Mouse (Mus musculus) frontal cortex, postnatal 25 days (tissue): ENCODE measurements at regions not wholly inside any gene's neighbourhood (a gene's known extent, or its start where the extent isn't known, plus 50 kb on each side); places are given as distances from the start of the nearest gene placed in this dataset.

Source experiments
- DNase-seq, 2 experiments: peaks; one replicate each; pipeline ENCODE4 v3.0.0; 2022; ENCODE audit warnings: low spot score in 2 of 2

DNA sequence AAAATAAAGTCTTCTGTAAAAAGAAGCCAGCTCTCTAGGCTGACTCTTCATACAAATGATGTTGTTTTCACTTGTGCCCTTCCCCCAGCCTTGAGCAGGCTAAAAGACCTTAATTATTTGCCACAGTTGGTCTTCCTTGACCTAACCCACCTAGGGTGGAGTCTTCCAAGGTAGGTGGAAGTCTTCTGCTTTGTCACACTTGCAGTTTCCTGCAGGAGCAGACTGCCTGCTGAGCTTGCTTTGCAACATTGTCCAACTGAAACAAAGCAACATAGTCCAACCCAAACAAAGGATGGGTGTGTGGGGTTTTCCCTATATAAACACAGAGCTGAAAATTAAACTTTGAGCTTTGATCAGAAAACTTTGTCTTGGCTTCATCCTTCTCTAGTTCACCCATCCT, 53.0 kb upstream of the Ppfia2 start:
- no peak for DNase-seq
